Mouse (Mus musculus) E14TG2a.4 (cell line): Measurements from ENCODE around the gene Cyp19a1.

Source experiments
- CTCF ChIP-seq: conservative IDR thresholded peaks from 2 replicates; pipeline ENCODE4 v1.5.1; 2014; ENCODE audit warnings: low read length
- NANOG ChIP-seq: IDR thresholded peaks from 2 replicates; pipeline ENCODE4 v1.6.1; 2014; ENCODE audit warnings: borderline replicate concordance, low read length, mixed read lengths

- TF ChIP-seq CTCF (no peak), NANOG (no peak)
These were observed 85.4 kb downstream of the Cyp19a1 start for GRCm38 (mm10) chr9:54182484-54182883.
